Mouse (Mus musculus) liver, embryonic 13.5 days (tissue): ENCODE data around the gene Sema4d. TPM values are rescaled to one million over a fixed set of nuclear protein-coding genes. Genes with fewer than 3 reads are reported as not detected.
A peak's percentile ranks its signal among the peaks of the same experiment; 100 is the strongest.

ENCODE experiments used
- ATAC-seq: fragments of 200-750 bp; cut with Nextera tagmentation; 2 replicates; pipeline ENCODE4 v1.8.0; 2017; ENCODE audit warnings: low read depth, mild to moderate bottlenecking, moderate number of reproducible peaks, moderate library complexity
- DNase-seq: peaks from one replicate; pipeline ENCODE4 v3.0.0; 2022
- H3K27ac ChIP-seq: fragments of 300-500 bp; sonication (generic); 2 replicates; pipeline ENCODE4 v1.5.1; 2015; ENCODE audit warnings: moderate library complexity, mild to moderate bottlenecking, inconsistent platforms
- H3K27me3 ChIP-seq: fragments of 300-500 bp; sonication (generic); 2 replicates; pipeline ENCODE4 v1.6.1; 2015; ENCODE audit warnings: mild to moderate bottlenecking, inconsistent platforms
- H3K36me3 ChIP-seq: fragments of 300-500 bp; sonication (generic); 2 replicates; pipeline ENCODE4 v1.6.1; 2015; ENCODE audit warnings: mild to moderate bottlenecking, inconsistent platforms
- H3K4me1 ChIP-seq: fragments of 300-500 bp; sonication (generic); replicated peaks from 2 replicates; pipeline ENCODE4 v1.6.1; 2015; ENCODE audit warnings: inconsistent platforms
- H3K4me2 ChIP-seq: fragments of 300-500 bp; sonication (generic); 2 replicates; pipeline ENCODE4 v1.6.1; 2015; ENCODE audit warnings: inconsistent platforms, mild to moderate bottlenecking, moderate library complexity
- H3K4me3 ChIP-seq: fragments of 300-500 bp; sonication (generic); replicated peaks from 2 replicates; pipeline ENCODE4 v1.5.1; 2015; ENCODE audit warnings: mild to moderate bottlenecking, inconsistent platforms
- H3K9ac ChIP-seq: fragments of 300-500 bp; sonication (generic); 2 replicates; pipeline ENCODE4 v1.6.1; 2015; ENCODE audit warnings: mild to moderate bottlenecking, inconsistent platforms
- H3K9me3 ChIP-seq: fragments of 300-500 bp; sonication (generic); replicated peaks from 2 replicates; pipeline ENCODE4 v1.6.1; 2016; ENCODE audit warnings: inconsistent platforms
- WGBS: fragments of 180-500 bp; shearing (Covaris S2); methylation state at CpG from one replicate; pipeline ENCODE4 v1.1.7; 2015; ENCODE audit not compliant: insufficient replicate concordance; 5-methylcytosine and 5-hydroxymethylcytosine counted together
- polyA plus RNA-seq: library from polyadenylated mRNA; unstranded; fragments of >200 nt; fragmentation: Nextera tagmentation; extraction: Ambion mirVana; gene quantifications from 2 replicates; pipeline ENCODE4 v1.2.1, GENCODE M21; 2015

Gene Sema4d
- polyA plus RNA-seq, 1 experiment from 2014 or later: 6.0 TPM

DNA sequence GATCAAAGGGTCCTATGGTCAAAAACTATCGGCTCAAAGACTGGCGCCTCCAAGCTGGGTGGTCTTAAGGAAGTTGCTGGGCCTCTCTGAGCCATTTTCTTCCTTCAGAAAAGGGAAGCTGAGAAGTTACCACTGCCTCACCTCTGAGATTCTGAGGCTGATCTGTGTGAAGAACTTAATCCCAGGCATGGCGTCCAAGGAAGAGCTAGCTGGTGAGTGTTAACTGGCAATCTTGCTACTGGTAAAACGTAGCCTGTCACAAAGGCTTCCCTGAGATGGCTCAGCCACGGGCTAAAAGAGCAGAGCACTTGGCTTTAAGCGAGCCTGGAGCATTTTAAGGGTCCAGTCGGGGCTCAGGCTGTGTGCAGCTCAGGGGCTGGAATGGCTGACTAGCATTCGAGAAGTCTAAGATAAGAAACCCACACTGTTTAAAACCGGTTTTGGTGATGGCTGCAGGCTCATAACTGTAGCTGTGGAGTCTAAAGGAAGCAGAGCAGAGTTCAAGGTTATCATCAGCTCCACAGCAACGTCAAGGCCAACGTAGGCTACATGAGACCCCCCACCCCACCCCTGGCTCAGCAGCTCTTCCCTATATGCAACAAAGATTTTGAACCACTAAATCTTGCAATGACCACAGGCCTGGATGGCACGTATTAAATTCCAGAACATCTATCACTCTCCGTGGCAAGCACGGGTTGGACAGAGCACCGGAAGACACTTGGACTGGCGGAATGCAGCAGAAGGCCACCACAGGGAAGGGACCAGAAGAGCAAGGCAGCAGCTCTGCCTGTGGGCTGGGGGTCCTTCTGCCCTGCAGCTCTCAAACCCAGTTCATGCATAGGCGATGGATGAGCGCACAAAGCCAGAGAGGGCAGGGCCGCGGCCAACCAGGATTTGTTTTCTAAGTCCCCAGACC lies 56.3 kb downstream of the Sema4d start:
- Histone ChIP-seq H3K4me1 (peaks cover 87% of the 10 kb centered on the region), H3K36me3 (no peaks in the 10 kb centered on the region), H3K4me3 (peak overlapping the region; percentile 43), H3K4me2 (peak overlapping the region; percentile 70), H3K9me3 (no peaks in the 10 kb centered on the region), H3K9ac (peak overlapping the region; percentile 68), H3K27me3 (no peaks in the 10 kb centered on the region), H3K27ac (peak overlapping the region; percentile 97)
- ATAC-seq (peak; percentile 23), DNase-seq (no peak)
- 9% methylated on average over 20 of the region's 20 CpGs for WGBS

GRCm38 (mm10) chr13:51736007-51736911 lies 57.3 kb downstream of the Sema4d start:
- no peak for ATAC-seq
- 36% methylated on average over 13 of the region's 13 CpGs for WGBS
- Histone ChIP-seq H3K27me3 (no peaks in the 10 kb centered on the region), H3K4me3 (no peak overlapping the region), H3K4me1 (peaks cover 80% of the 10 kb centered on the region), H3K27ac (peak overlapping the region; percentile 97), H3K4me2 (peak overlapping the region; percentile 70), H3K9me3 (no peaks in the 10 kb centered on the region), H3K36me3 (no peaks in the 10 kb centered on the region; the same call in 1 of the 2 replicates), H3K9ac (peak overlapping the region; percentile 68)
- DNase-seq: no peak

GRCm38 (mm10) chr13:51734556-51734955 lies 59.0 kb downstream of the Sema4d start:
- no peaks in the 10 kb centered on the region for H3K9me3 ChIP-seq
- H3K27ac ChIP-seq: 0 out of 2 replicates have a peak overlapping the region, but pooled peaks have one; percentile 47
- no peaks in the 10 kb centered on the region; the same call in 1 of the 2 replicates for H3K36me3 ChIP-seq
- H3K4me3 ChIP-seq: no peak overlapping the region
- ATAC-seq (no peak), DNase-seq (no peak)
- WGBS: 47% methylated on average over 4 of the region's 4 CpGs
- H3K4me2 ChIP-seq: no peak overlapping the region
- no peak overlapping the region for H3K9ac ChIP-seq
- H3K4me1 ChIP-seq: peaks cover 80% of the 10 kb centered on the region
- H3K27me3 ChIP-seq: no peaks in the 10 kb centered on the region

- Histone ChIP-seq H3K9ac (no peak overlapping the region), H3K9me3 (no peaks in the 10 kb centered on the region), H3K4me2 (no peak overlapping the region), H3K27ac (0 out of 2 replicates have a peak overlapping the region, but pooled peaks have one; percentile 29), H3K36me3 (no peaks in the 10 kb centered on the region; the same call in 1 of the 2 replicates), H3K4me3 (no peak overlapping the region), H3K4me1 (peaks cover 73% of the 10 kb centered on the region), H3K27me3 (no peaks in the 10 kb centered on the region)
- DNase-seq (no peak), ATAC-seq (no peak)
- WGBS: 82% methylated on average over 14 of the region's 14 CpGs
These were observed 61.4 kb downstream of the Sema4d start for GRCm38 (mm10) chr13:51732097-51732664.

DNA sequence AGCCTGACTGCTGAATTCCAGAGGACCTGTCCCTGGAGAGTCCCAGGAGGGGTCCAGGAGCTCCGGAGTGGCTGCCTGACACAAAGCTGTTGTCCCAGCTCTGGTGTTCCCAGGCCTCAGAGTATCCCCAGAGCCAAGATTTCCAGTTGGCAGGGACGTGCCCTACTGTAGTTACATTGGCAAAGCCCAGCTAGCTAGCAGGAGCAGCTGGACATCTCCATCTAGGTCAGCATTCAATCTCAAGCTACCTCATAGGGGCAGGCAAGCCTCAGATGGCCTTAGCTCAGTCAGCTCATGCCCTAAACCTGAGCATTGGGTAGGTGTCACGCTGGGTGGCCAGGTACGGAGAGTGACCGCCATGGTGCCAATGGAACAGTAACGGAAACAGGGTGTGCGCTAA lies 62.1 kb downstream of the Sema4d start:
- no peak for ATAC-seq
- Histone ChIP-seq H3K4me2 (no peak overlapping the region), H3K27me3 (no peaks in the 10 kb centered on the region), H3K27ac (no peak overlapping the region), H3K9ac (no peak overlapping the region), H3K9me3 (no peaks in the 10 kb centered on the region), H3K4me3 (no peak overlapping the region), H3K4me1 (peaks cover 72% of the 10 kb centered on the region), H3K36me3 (no peaks in the 10 kb centered on the region; the same call in 1 of the 2 replicates)
- DNase-seq: no peak
- WGBS: 87% methylated on average over 7 of the region's 7 CpGs

- Histone ChIP-seq H3K4me3 (no peak overlapping the region), H3K4me1 (peaks cover 64% of the 10 kb centered on the region), H3K27me3 (no peaks in the 10 kb centered on the region), H3K36me3 (peaks cover 1% of the 10 kb centered on the region; the same call in 1 of the 2 replicates), H3K9me3 (no peaks in the 10 kb centered on the region), H3K27ac (peak overlapping the region; percentile 47; the same call in 1 of the 2 replicates), H3K4me2 (no peak overlapping the region), H3K9ac (no peak overlapping the region)
- no peak for DNase-seq
- 18% methylated on average over 4 of the region's 4 CpGs for WGBS
- no peak for ATAC-seq
These were observed 63.6 kb downstream of the Sema4d start for GRCm38 (mm10) chr13:51729887-51730361.

GRCm38 (mm10) chr13:51727364-51727763 lies 66.2 kb downstream of the Sema4d start:
- ATAC-seq: no peak
- 83% methylated on average over 6 of the region's 7 CpGs for WGBS
- H3K27ac ChIP-seq: no peak overlapping the region
- H3K4me2 ChIP-seq: no peak overlapping the region
- H3K9ac ChIP-seq: no peak overlapping the region
- no peak for DNase-seq
- H3K4me1 ChIP-seq: peaks cover 54% of the 10 kb centered on the region
- H3K4me3 ChIP-seq: no peak overlapping the region
- no peaks in the 10 kb centered on the region for H3K27me3 ChIP-seq
- peaks cover 6% of the 10 kb centered on the region; the same call in 1 of the 2 replicates for H3K36me3 ChIP-seq
- no peaks in the 10 kb centered on the region for H3K9me3 ChIP-seq

GRCm38 (mm10) chr13:51725926-51726574 lies 67.5 kb downstream of the Sema4d start:
- Histone ChIP-seq H3K27ac (no peak overlapping the region; the same call in 1 of the 2 replicates), H3K36me3 (0 out of 2 replicates have a peak, but pooled peaks cover 6% of the 10 kb centered on the region), H3K9ac (no peak overlapping the region), H3K27me3 (no peaks in the 10 kb centered on the region), H3K4me1 (peaks cover 49% of the 10 kb centered on the region), H3K9me3 (no peaks in the 10 kb centered on the region), H3K4me3 (no peak overlapping the region), H3K4me2 (no peak overlapping the region)
- WGBS: 66% methylated on average over 8 of the region's 8 CpGs
- DNase-seq: no peak
- ATAC-seq: peak; percentile 78

GRCm38 (mm10) chr13:51725446-51725845 lies 68.1 kb downstream of the Sema4d start:
- 78% methylated on average over 7 of the region's 7 CpGs for WGBS
- H3K27me3 ChIP-seq: no peaks in the 10 kb centered on the region

DNA sequence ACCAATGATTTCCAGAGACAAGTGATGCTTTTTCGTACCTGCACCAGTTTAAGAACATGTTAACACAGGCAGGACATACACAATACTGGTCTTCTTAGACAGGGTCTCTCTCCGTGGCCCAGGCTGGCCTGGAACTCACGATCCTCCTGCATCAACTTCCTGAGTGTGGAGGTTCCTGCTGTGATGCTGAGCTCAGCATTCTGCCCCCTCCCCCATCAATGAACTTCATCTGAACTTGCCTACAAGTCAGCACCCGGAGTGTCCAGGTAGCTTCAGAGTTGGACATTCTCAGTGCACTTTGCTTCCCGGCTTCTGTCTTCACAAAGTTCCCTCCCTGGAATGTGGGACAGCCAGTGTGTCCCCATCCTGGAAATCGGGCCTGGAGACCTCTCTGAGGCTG lies 69.0 kb downstream of the Sema4d start:
- WGBS: 73% methylated on average over 6 of the region's 6 CpGs
- 0 out of 2 replicates have a peak, but pooled peaks cover 13% of the 10 kb centered on the region for H3K36me3 ChIP-seq
- peaks cover 34% of the 10 kb centered on the region for H3K4me1 ChIP-seq
- no peaks in the 10 kb centered on the region for H3K27me3 ChIP-seq
- H3K9ac ChIP-seq: no peak overlapping the region
- H3K4me2 ChIP-seq: no peak overlapping the region
- no peak overlapping the region for H3K27ac ChIP-seq
- ATAC-seq (no peak), DNase-seq (no peak)
- H3K4me3 ChIP-seq: no peak overlapping the region
- H3K9me3 ChIP-seq: no peaks in the 10 kb centered on the region

More at GRCm38 (mm10) chr13:51725446-51725845, 68.1 kb downstream of the Sema4d start:
- no peak overlapping the region for H3K4me2 ChIP-seq
- H3K4me3 ChIP-seq: no peak overlapping the region
- 0 out of 2 replicates have a peak, but pooled peaks cover 9% of the 10 kb centered on the region for H3K36me3 ChIP-seq
- no peaks in the 10 kb centered on the region for H3K9me3 ChIP-seq
- H3K4me1 ChIP-seq: peaks cover 43% of the 10 kb centered on the region
- ATAC-seq: no peak
- DNase-seq: no peak
- H3K27ac ChIP-seq: no peak overlapping the region; the same call in 1 of the 2 replicates
- no peak overlapping the region for H3K9ac ChIP-seq
